Mouse (Mus musculus): Measurements from ENCODE around the gene Dnajc7. TPM values are rescaled to one million over a fixed set of nuclear protein-coding genes. Genes with fewer than 3 reads are reported as not detected.
"Not testable (repeated sequence)": the region's sequence is repeated elsewhere in the genome, so short reads cannot be mapped to it uniquely, and the experiment has no call there.

Dnajc7 gene
- total RNA-seq, 4 experiments from 2014 or later: 241 to 278 (median 260) TPM

GRCm38 (mm10) chr11:100550101-100550500, 69.9 kb downstream of the Dnajc7 start:
- DNase-seq (ENCODE audit: low spot score in 2 of 2): no peak

DNA sequence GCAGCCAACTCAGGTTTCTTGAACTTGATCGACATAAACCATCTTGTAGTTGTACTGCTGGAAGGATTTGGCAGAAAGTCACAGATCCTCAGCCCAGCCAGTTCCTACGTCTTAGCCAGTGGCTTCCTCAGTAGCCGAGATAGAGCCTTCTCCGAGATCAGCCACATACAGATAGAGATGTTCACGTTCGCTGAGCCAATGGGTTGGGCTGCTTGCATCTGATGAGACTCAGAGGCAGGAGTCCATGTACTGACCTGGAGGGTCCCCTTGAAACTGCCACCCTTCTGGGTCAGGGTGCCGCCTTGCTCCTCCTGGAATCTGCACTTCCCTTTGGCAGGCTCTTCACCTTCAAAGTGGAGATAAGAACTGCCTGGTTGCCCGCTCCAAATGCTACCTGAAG, 70.5 kb downstream of the Dnajc7 start:
- no peak for DNase-seq (ENCODE audit: low spot score in 2 of 2)

DNA sequence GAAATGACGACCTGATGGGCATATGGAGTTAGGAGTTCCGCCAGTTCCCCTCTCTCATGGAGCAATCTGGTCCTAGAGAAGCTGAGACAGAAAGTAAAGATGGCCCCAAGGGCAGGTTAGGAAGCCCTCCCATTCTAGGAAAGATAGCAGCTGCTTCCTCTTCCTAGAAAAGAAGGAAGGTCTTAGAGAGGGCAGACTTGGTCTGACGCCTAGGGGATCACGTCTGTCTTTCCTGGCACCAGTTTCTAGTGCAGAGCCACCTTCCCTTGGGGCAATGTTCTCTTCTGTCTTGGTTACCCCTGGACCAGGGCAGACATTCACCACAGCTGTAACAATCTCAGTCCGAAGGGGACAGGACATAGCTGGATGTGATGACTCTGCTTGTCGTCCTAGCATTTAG, 71.8 kb downstream of the Dnajc7 start:
- DNase-seq (ENCODE audit: low spot score in 2 of 2): no peak

GRCm38 (mm10) chr11:100546955-100547354, 73.0 kb downstream of the Dnajc7 start:
- no peak for DNase-seq (ENCODE audit: low spot score in 2 of 2)

DNA sequence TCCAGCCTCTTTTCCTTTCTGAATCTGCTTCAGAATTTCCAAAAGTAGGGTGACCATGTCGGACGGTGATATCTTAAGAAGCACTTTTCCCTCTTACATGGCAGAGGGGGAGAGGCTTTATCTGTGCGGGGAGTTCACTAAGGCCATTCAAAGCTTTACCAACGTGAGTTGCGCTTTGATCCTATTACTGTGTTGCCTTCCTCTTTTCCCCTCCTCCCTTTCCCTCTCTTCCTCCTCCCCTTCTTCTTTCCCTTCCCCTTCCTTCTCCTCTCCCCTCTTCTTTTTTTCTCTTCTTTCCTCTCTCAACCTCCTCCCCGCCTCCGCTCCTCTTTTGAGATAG, 74.3 kb downstream of the Dnajc7 start:
- no peak for DNase-seq (ENCODE audit: low spot score in 2 of 2)

DNA sequence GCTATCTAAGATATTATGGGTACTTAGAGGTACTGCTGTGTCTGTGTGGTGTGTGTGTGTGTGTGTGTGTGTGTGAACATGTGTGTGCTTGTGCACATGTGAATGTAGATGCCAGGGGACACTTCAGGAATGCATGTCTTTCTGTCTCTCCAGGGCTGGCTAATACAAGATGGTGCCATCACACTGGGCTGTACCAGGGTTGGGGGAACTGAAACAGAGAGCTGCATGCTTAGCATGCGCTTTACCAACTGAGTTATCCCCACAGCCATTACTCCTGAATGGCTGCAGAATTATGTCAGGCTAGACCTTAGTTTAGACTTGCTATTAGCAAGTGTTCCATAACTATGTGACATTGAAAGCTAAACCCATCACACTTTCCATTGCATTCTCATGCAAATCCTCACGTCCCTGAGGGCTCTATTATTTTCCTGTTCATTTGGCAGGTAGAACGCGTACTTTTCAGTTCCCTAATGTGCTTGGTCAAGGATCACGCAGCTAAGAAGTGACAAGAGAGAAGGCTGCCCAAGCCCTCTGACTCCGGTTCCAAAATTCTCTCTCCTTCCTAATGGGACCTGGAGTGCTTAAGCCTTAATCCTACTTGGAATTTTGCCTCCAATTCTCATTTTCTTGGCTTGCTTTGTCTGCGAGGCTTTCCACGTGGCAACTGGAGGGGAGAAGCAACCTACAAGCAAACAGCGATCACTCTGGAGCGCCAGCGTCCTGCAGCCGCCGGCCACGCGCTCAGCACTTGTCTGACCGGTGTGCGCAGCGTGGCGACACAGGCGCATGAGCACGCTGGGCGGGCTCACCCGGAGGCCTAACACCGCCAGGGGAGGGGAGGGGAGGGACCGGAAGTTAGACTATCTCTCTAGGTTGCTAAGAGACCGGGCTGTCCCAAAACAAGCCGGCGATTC, 74.9 kb downstream of the Dnajc7 start, which contains the start of gene Ttc25:
TSS of gene Ttc25 (plus strand) at position 776 of the 914 bp plus-strand sequence.
- peak; percentile 47 to 84 for DNase-seq (ENCODE audit: low spot score in 2 of 2)

GRCm38 (mm10) chr11:100541577-100541976, 78.4 kb downstream of the Dnajc7 start:
- no peak for DNase-seq (ENCODE audit: low spot score in 2 of 2)

GRCm38 (mm10) chr11:100540966-100541365, 79.0 kb downstream of the Dnajc7 start:
- DNase-seq (ENCODE audit: low spot score in 2 of 2): no peak

- DNase-seq (ENCODE audit: low spot score in 2 of 2): no peak
These were observed 83.5 kb downstream of the Dnajc7 start for GRCm38 (mm10) chr11:100536466-100536865.

GRCm38 (mm10) chr11:100535996-100536395, 84.0 kb downstream of the Dnajc7 start:
- DNase-seq (ENCODE audit: low spot score in 2 of 2): no peak

- DNase-seq (ENCODE audit: low spot score in 2 of 2): not testable (repeated sequence)
These were observed 85.1 kb downstream of the Dnajc7 start for GRCm38 (mm10) chr11:100534821-100535220.

DNA sequence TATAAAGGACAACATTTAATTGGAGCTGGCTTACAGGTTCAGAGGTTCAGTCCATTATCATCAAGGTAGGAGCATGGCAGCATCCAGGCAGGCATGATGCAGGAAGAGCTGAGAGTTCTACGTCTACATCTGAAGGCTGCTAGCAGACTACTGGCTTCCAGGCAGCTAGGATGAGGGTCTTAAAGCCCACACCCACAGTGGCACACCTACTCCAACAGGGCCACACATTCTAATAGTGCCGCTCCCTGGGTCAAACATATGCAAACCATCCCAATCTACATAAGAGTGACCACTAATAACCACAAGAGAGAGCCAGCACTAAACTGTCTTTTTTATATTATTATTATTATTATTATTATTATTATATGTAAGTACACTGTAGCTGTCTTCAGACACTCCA, 85.6 kb downstream of the Dnajc7 start:
- DNase-seq (ENCODE audit: low spot score in 2 of 2): not testable (repeated sequence)

- no peak for DNase-seq (ENCODE audit: low spot score in 2 of 2)
These were observed 86.1 kb downstream of the Dnajc7 start for GRCm38 (mm10) chr11:100533871-100534270.

Other genes with a start within 250 kb of the Dnajc7 start
- gene Jup, start 222.4 kb downstream of the Dnajc7 start, total RNA-seq (2022): 10 to 100 TPM; 54.1 to 58.4 (median 55.9) TPM
- gene P3h4, start 205.3 kb downstream of the Dnajc7 start, total RNA-seq (2022): 10 to 100 TPM; 10.4 to 12.8 (median 12.3) TPM
- gene Fkbp10, start 204.5 kb downstream of the Dnajc7 start, total RNA-seq (2022): 1 to 10 TPM; 5.2 to 8.3 (median 6.2) TPM
- 10 to 100 TPM; 46.9 to 52.6 (median 50.0) TPM for gene Nt5c3b, start 178.4 kb downstream of the Dnajc7 start, total RNA-seq (2022)
- 1 to 10 TPM in 2 of 4 experiments, under 1 TPM in 2; 0.84 to 1.4 (median 1.0) TPM for gene Klhl10, start 178.3 kb downstream of the Dnajc7 start, total RNA-seq (2022)
- gene Klhl11, start 147.4 kb downstream of the Dnajc7 start, total RNA-seq (2022): 10 to 100 TPM; 94.8 to 99.9 (median 97.3) TPM
- gene Acly, start 92.2 kb downstream of the Dnajc7 start, total RNA-seq (2022): 100 to 1,000 TPM; 150 to 164 (median 156) TPM
- gene Ttc25, start 74.6 kb downstream of the Dnajc7 start, total RNA-seq (2022): 1 to 10 TPM in 3 of 4 experiments, under 1 TPM in 1; 0.98 to 2.2 (median 1.8) TPM
- 100 to 1,000 TPM; 220 to 251 (median 229) TPM for gene Cnp, start 45.3 kb downstream of the Dnajc7 start, total RNA-seq (2022)
- 10 to 100 TPM; 12.1 to 15.5 (median 13.2) TPM for gene Nkiras2, start 924 bp downstream of the Dnajc7 start, total RNA-seq (2022)
- gene Zfp385c, start 72.3 kb upstream of the Dnajc7 start, total RNA-seq (2022): 1 to 10 TPM in 1 of 4 experiments, under 1 TPM in 3; 0.11 to 1.1 (median 0.40) TPM
- 1 to 10 TPM; 1.6 to 2.1 (median 1.8) TPM for gene Dhx58, start 84.1 kb upstream of the Dnajc7 start, total RNA-seq (2022)
- 10 to 100 TPM; 56.6 to 62.8 (median 59.2) TPM for gene Kat2a, start 92.3 kb upstream of the Dnajc7 start, total RNA-seq (2022)
- gene Hspb9, start 93.7 kb upstream of the Dnajc7 start, total RNA-seq (2022): not detected
- 100 to 1,000 TPM; 148 to 157 (median 154) TPM for gene Rab5c, start 118.0 kb upstream of the Dnajc7 start, total RNA-seq (2022)
- 10 to 100 TPM; 18.4 to 20.2 (median 18.7) TPM for gene Kcnh4, start 139.8 kb upstream of the Dnajc7 start, total RNA-seq (2022)
- gene Hcrt, start 142.8 kb upstream of the Dnajc7 start, total RNA-seq (2022): not detected
- 1 to 10 TPM; 6.6 to 9.2 (median 8.0) TPM for gene Ghdc, start 150.8 kb upstream of the Dnajc7 start, total RNA-seq (2022)
- 10 to 100 TPM; 26.8 to 30.9 (median 30.6) TPM for gene Stat5b, start 230.6 kb upstream of the Dnajc7 start, total RNA-seq (2022)
- gene Stat5a, start 239.2 kb upstream of the Dnajc7 start, total RNA-seq (2022): 1 to 10 TPM; 2.0 to 2.8 (median 2.1) TPM